Mouse (Mus musculus): ENCODE results near the gene Camk1d. TPM values are rescaled to one million over a fixed set of nuclear protein-coding genes. Genes with fewer than 3 reads are reported as not detected.
A peak's percentile ranks its signal among the peaks of the same experiment; 100 is the strongest.

Gene Camk1d
- polyA plus RNA-seq, 1 experiment from 2014 or later: 5.2 TPM

- Histone ChIP-seq H3K4me1 (peaks cover 6% of the 10 kb centered on the region), H3K4me2 (no peak overlapping the region), H3K9me3 (no peaks in the 10 kb centered on the region), H3K27me3 (no peaks in the 10 kb centered on the region), H3K36me3 (no peaks in the 10 kb centered on the region), H3K4me3 (no peak overlapping the region), H3K27ac (no peak overlapping the region), H3K9ac (no peak overlapping the region)
- 86% methylated on average over 14 of the region's 14 CpGs for WGBS
- no peak for ATAC-seq (ENCODE audit: insufficient number of reproducible peaks, insufficient read depth, low FRiP score, low TSS enrichment, low read depth)
These were observed 77.2 kb downstream of the Camk1d start for GRCm38 (mm10) chr2:5636801-5637742.

GRCm38 (mm10) chr2:5632355-5632684 is 82.0 kb downstream of the Camk1d start:
- no peak for ATAC-seq (ENCODE audit: insufficient number of reproducible peaks, insufficient read depth, low FRiP score, low TSS enrichment, low read depth)
- H3K9ac ChIP-seq: no peak overlapping the region
- no peak overlapping the region for H3K27ac ChIP-seq
- H3K27me3 ChIP-seq: no peaks in the 10 kb centered on the region
- no peaks in the 10 kb centered on the region for H3K9me3 ChIP-seq
- H3K36me3 ChIP-seq: no peaks in the 10 kb centered on the region
- 88% methylated on average over 6 of the region's 6 CpGs for WGBS
- no peak overlapping the region for H3K4me2 ChIP-seq
- H3K4me1 ChIP-seq: no peaks in the 10 kb centered on the region
- no peak overlapping the region for H3K4me3 ChIP-seq

GRCm38 (mm10) chr2:5631676-5632354 is 82.5 kb downstream of the Camk1d start:
- WGBS: 83% methylated on average over 11 of the region's 11 CpGs
- ATAC-seq (ENCODE audit: insufficient number of reproducible peaks, insufficient read depth, low FRiP score, low TSS enrichment, low read depth): no peak

GRCm38 (mm10) chr2:5630710-5631109 is 83.6 kb downstream of the Camk1d start:
- Histone ChIP-seq H3K36me3 (no peaks in the 10 kb centered on the region), H3K9me3 (no peaks in the 10 kb centered on the region), H3K4me1 (no peaks in the 10 kb centered on the region), H3K4me3 (no peak overlapping the region), H3K27me3 (no peaks in the 10 kb centered on the region), H3K27ac (no peak overlapping the region), H3K9ac (no peak overlapping the region), H3K4me2 (no peak overlapping the region)
- 69% methylated on average over 4 of the region's 4 CpGs for WGBS
- no peak for ATAC-seq (ENCODE audit: insufficient number of reproducible peaks, insufficient read depth, low FRiP score, low TSS enrichment, low read depth)

More at GRCm38 (mm10) chr2:5631676-5632354, 82.5 kb downstream of the Camk1d start:
- Histone ChIP-seq H3K4me2 (no peak overlapping the region), H3K4me3 (no peak overlapping the region), H3K9me3 (no peaks in the 10 kb centered on the region), H3K36me3 (no peaks in the 10 kb centered on the region), H3K9ac (no peak overlapping the region), H3K27me3 (no peaks in the 10 kb centered on the region), H3K4me1 (no peaks in the 10 kb centered on the region), H3K27ac (no peak overlapping the region)

GRCm38 (mm10) chr2:5624379-5624778 is 89.9 kb downstream of the Camk1d start:
- no peak overlapping the region for H3K9ac ChIP-seq
- no peak overlapping the region for H3K27ac ChIP-seq
- no peaks in the 10 kb centered on the region for H3K4me1 ChIP-seq
- no peak overlapping the region for H3K4me2 ChIP-seq
- no peaks in the 10 kb centered on the region for H3K36me3 ChIP-seq
- 76% methylated on average over 4 of the region's 4 CpGs for WGBS
- ATAC-seq (ENCODE audit: insufficient number of reproducible peaks, insufficient read depth, low FRiP score, low TSS enrichment, low read depth): no peak
- no peaks in the 10 kb centered on the region for H3K9me3 ChIP-seq
- no peaks in the 10 kb centered on the region for H3K27me3 ChIP-seq
- H3K4me3 ChIP-seq: no peak overlapping the region

- 89% methylated on average over 8 of the region's 8 CpGs for WGBS
- peaks cover 18% of the 10 kb centered on the region for H3K4me1 ChIP-seq
- no peak for ATAC-seq (ENCODE audit: insufficient number of reproducible peaks, insufficient read depth, low FRiP score, low TSS enrichment, low read depth)
These were observed 95.9 kb downstream of the Camk1d start for GRCm38 (mm10) chr2:5618361-5618896.

GRCm38 (mm10) chr2:5614896-5615295 is 99.4 kb downstream of the Camk1d start:
- Histone ChIP-seq H3K4me3 (no peak overlapping the region), H3K4me2 (no peak overlapping the region), H3K36me3 (no peaks in the 10 kb centered on the region), H3K4me1 (peaks cover 30% of the 10 kb centered on the region), H3K27me3 (no peaks in the 10 kb centered on the region), H3K9ac (no peak overlapping the region), H3K9me3 (no peaks in the 10 kb centered on the region), H3K27ac (no peak overlapping the region)
- WGBS: 83% methylated on average over 3 of the region's 3 CpGs
- ATAC-seq (ENCODE audit: insufficient number of reproducible peaks, insufficient read depth, low FRiP score, low TSS enrichment, low read depth): no peak

More at GRCm38 (mm10) chr2:5618361-5618896, 95.9 kb downstream of the Camk1d start:
- no peaks in the 10 kb centered on the region for H3K36me3 ChIP-seq
- no peak overlapping the region for H3K27ac ChIP-seq
- H3K9ac ChIP-seq: no peak overlapping the region
- H3K4me3 ChIP-seq: no peak overlapping the region
- no peak overlapping the region for H3K4me2 ChIP-seq
- no peaks in the 10 kb centered on the region for H3K9me3 ChIP-seq
- H3K27me3 ChIP-seq: no peaks in the 10 kb centered on the region

- Histone ChIP-seq H3K27ac (peak overlapping the region; percentile 83), H3K4me2 (no peak overlapping the region; the same call in 1 of the 2 replicates), H3K4me3 (no peak overlapping the region), H3K9ac (0 out of 2 replicates have a peak overlapping the region, but pooled peaks have one; percentile 33), H3K27me3 (no peaks in the 10 kb centered on the region), H3K4me1 (peaks cover 30% of the 10 kb centered on the region), H3K9me3 (no peaks in the 10 kb centered on the region), H3K36me3 (no peaks in the 10 kb centered on the region)
- 42% methylated on average over 2 of the region's 2 CpGs for WGBS
- no peak for ATAC-seq (ENCODE audit: insufficient number of reproducible peaks, insufficient read depth, low FRiP score, low TSS enrichment, low read depth)
These were observed 100.0 kb downstream of the Camk1d start for GRCm38 (mm10) chr2:5614308-5614705.

GRCm38 (mm10) chr2:5613651-5614307 is 100.5 kb downstream of the Camk1d start:
- Histone ChIP-seq H3K4me1 (peaks cover 30% of the 10 kb centered on the region), H3K9me3 (no peaks in the 10 kb centered on the region), H3K36me3 (no peaks in the 10 kb centered on the region), H3K4me3 (no peak overlapping the region), H3K27ac (peak overlapping the region; percentile 83), H3K9ac (0 out of 2 replicates have a peak overlapping the region, but pooled peaks have one; percentile 33), H3K27me3 (no peaks in the 10 kb centered on the region), H3K4me2 (peak overlapping the region; percentile 33)
- WGBS: 25% methylated on average over 12 of the region's 12 CpGs
- ATAC-seq (ENCODE audit: insufficient number of reproducible peaks, insufficient read depth, low FRiP score, low TSS enrichment, low read depth): peak; percentile 67; the same call in 1 of the 2 replicates

GRCm38 (mm10) chr2:5611601-5612000 is 102.7 kb downstream of the Camk1d start:
- Histone ChIP-seq H3K4me3 (no peak overlapping the region), H3K4me1 (peaks cover 39% of the 10 kb centered on the region), H3K9ac (no peak overlapping the region), H3K9me3 (no peaks in the 10 kb centered on the region), H3K36me3 (no peaks in the 10 kb centered on the region), H3K27ac (no peak overlapping the region), H3K4me2 (no peak overlapping the region), H3K27me3 (no peaks in the 10 kb centered on the region)
- 74% methylated on average over 1 of the region's 1 CpGs for WGBS
- no peak for ATAC-seq (ENCODE audit: insufficient number of reproducible peaks, insufficient read depth, low FRiP score, low TSS enrichment, low read depth)

- Histone ChIP-seq H3K9me3 (no peaks in the 10 kb centered on the region), H3K27me3 (no peaks in the 10 kb centered on the region), H3K4me2 (no peak overlapping the region), H3K27ac (no peak overlapping the region), H3K4me3 (no peak overlapping the region), H3K4me1 (peaks cover 39% of the 10 kb centered on the region), H3K9ac (no peak overlapping the region), H3K36me3 (no peaks in the 10 kb centered on the region)
- 70% methylated on average over 4 of the region's 4 CpGs for WGBS
- no peak for ATAC-seq (ENCODE audit: insufficient number of reproducible peaks, insufficient read depth, low FRiP score, low TSS enrichment, low read depth)
These were observed 103.8 kb downstream of the Camk1d start for GRCm38 (mm10) chr2:5610521-5610920.
